Comparison of ENCODE assay signal across 9 mouse cellular contexts in genomic region chr12:61523631-61524182, GRCm38 (mm10). TPM values are rescaled to one million over a fixed set of nuclear protein-coding genes. Genes with fewer than 3 reads are reported as not detected.
DNase-seq lines count a peak whose midpoint lies in the region; ATAC-seq lines count a peak whose summit lies in the region.
"Had no signal": no experiment of that assay in that cellular context is flagged by ENCODE, and none has a peak within 500 bp of the region (broad histone marks: within the 10 kb centered on the region; RNA-seq: fewer than 3 reads in every experiment).

No protein-coding gene starts in this region.

- no peaks in the 10 kb centered on the region for H3K9me3 ChIP-seq in heart, embryonic 13.5 days
- H3K9me3 ChIP-seq in hindbrain, embryonic 14.5 days (ENCODE audit: control insufficient read depth, low read length) = no peaks in the 10 kb centered on the region
- H3K9me3 ChIP-seq in liver, embryonic 12.5 days (replicated peaks) = no peaks in the 10 kb centered on the region

- peak overlapping the region; percentile 79 for H3K9ac ChIP-seq in heart, embryonic 13.5 days
- peak overlapping the region; percentile 87 for H3K9ac ChIP-seq in hindbrain, embryonic 14.5 days
- no peak overlapping the region for H3K9ac ChIP-seq in liver, embryonic 12.5 days

- no peaks in the 10 kb centered on the region for H3K36me3 ChIP-seq in heart, embryonic 13.5 days
- no peaks in the 10 kb centered on the region for H3K36me3 ChIP-seq in hindbrain, embryonic 14.5 days (replicated peaks; ENCODE audit: control insufficient read depth, insufficient read depth)
- no peaks in the 10 kb centered on the region for H3K36me3 ChIP-seq in liver, embryonic 12.5 days

- 4% methylated on average over 16 of the region's 16 CpGs for WGBS in heart, embryonic 13.5 days
- under 1% methylated on average over 16 of the region's 16 CpGs for WGBS in hindbrain, embryonic 14.5 days
- WGBS in liver, embryonic 12.5 days (ENCODE audit: insufficient replicate concordance) = 4% methylated on average over 16 of the region's 16 CpGs

- ATAC-seq in heart, embryonic 13.5 days (ENCODE audit: extremely low read depth, insufficient number of reproducible peaks, low FRiP score, low TSS enrichment) = no peak
- ATAC-seq in hindbrain, embryonic 14.5 days (ENCODE audit: low FRiP score) = no peak
- ATAC-seq in liver, embryonic 12.5 days = no peak

- H3K27ac ChIP-seq in heart, embryonic 13.5 days (replicated peaks) = no peak overlapping the region
- H3K27ac ChIP-seq in hindbrain, embryonic 14.5 days = peak overlapping the region; percentile 92
- H3K27ac ChIP-seq in liver, embryonic 12.5 days = no peak overlapping the region

- peak overlapping the region; percentile 67 for H3K4me3 ChIP-seq in heart, embryonic 13.5 days
- H3K4me3 ChIP-seq in hindbrain, embryonic 14.5 days (replicated peaks; ENCODE audit: low read length) = peak overlapping the region; percentile 72
- H3K4me3 ChIP-seq in liver, embryonic 12.5 days = no peak overlapping the region

- peaks cover 59% of the 10 kb centered on the region for H3K27me3 ChIP-seq in heart, embryonic 13.5 days (replicated peaks)
- H3K27me3 ChIP-seq in hindbrain, embryonic 14.5 days (ENCODE audit: control insufficient read depth, insufficient read depth, low read length) = peaks cover 22% of the 10 kb centered on the region
- H3K27me3 ChIP-seq in liver, embryonic 12.5 days (replicated peaks) = peaks cover 62% of the 10 kb centered on the region

- H3K4me1 ChIP-seq in heart, embryonic 13.5 days = peaks cover 26% of the 10 kb centered on the region
- H3K4me1 ChIP-seq in hindbrain, embryonic 14.5 days (replicated peaks; ENCODE audit: control insufficient read depth, insufficient read depth, low read length) = peaks cover 8% of the 10 kb centered on the region; the same call in 1 of the 2 replicates
- no peaks in the 10 kb centered on the region for H3K4me1 ChIP-seq in liver, embryonic 12.5 days

- DNase-seq in heart, adult 18-20 months = no peak
- peak; percentile 32 to 37 for DNase-seq in cerebellum, postnatal 25 days
- DNase-seq in hindbrain, embryonic 14.5 days (ENCODE audit: low spot score) = no peak
- peak; percentile 20 for DNase-seq in right cerebral cortex, postnatal 4 days
- no peak for DNase-seq in adrenal gland, postnatal 4 days (ENCODE audit: low spot score in 2 of 2)
- no peak for DNase-seq in gastrocnemius, postnatal 25 days

- H3K4me2 ChIP-seq in heart, embryonic 13.5 days = peak overlapping the region; percentile 92
- peak overlapping the region; percentile 82 for H3K4me2 ChIP-seq in hindbrain, embryonic 14.5 days (replicated peaks)
- H3K4me2 ChIP-seq in liver, embryonic 12.5 days = peak overlapping the region; percentile 65

RNA-seq across cellular contexts. Expression of gene Lrfn5, which starts 0.8 kb away (rescaled TPM):
- polyA plus RNA-seq in heart, embryonic 13.5 days (2015; fragmentation: Nextera tagmentation; extraction: Ambion mirVana) = 0.28 and 0.38 TPM in 2 replicates
- total RNA-seq in heart, adult 18-20 months (2021) = not detected
- 73.8 and 76.9 TPM in 2 replicates for polyA plus RNA-seq in hindbrain, embryonic 14.5 days (2014; fragmentation: Nextera tagmentation; extraction: Ambion mirVana)
- polyA plus RNA-seq in liver, embryonic 12.5 days (2016; fragmentation: Nextera tagmentation; extraction: Ambion mirVana) = 0.33 and 0.35 TPM in 2 replicates
- under 1 TPM; 0.50 to 0.93 TPM for total RNA-seq in adrenal gland, postnatal 4 days (2021)
- total RNA-seq in gastrocnemius, postnatal 25 days (2021) = not detected
- polyA plus RNA-seq: testis, adult 2 months had no signal

Comparison
In these comparisons a context has a peak if more than half of its experiments do, and no peak if none do; other contexts are left out.
1. DNase-seq: peak in cerebellum, postnatal 25 days (2 of 2) and right cerebral cortex, postnatal 4 days (single experiment); none in heart, adult 18-20 months (0 of 2), hindbrain, embryonic 14.5 days (single experiment), adrenal gland, postnatal 4 days (0 of 2) and gastrocnemius, postnatal 25 days (single experiment).
2. Peak in every context shown above with its lines, with median percentiles within 50 percentile points of each other: H3K4me2 ChIP-seq.